Mouse (Mus musculus) embryo, embryonic 10 days (tissue): ENCODE results near the gene Fgd6.

ENCODE experiments used
- DNase-seq: peaks from one replicate; pipeline ENCODE4 v3.0.0-alpha.2; 2015; ENCODE audit warnings: low spot score

The Fgd6 gene

GRCm38 (mm10) chr10:94095743-94096465 lies 60.1 kb downstream of the Fgd6 start:
- peak; percentile 25 for DNase-seq

DNA sequence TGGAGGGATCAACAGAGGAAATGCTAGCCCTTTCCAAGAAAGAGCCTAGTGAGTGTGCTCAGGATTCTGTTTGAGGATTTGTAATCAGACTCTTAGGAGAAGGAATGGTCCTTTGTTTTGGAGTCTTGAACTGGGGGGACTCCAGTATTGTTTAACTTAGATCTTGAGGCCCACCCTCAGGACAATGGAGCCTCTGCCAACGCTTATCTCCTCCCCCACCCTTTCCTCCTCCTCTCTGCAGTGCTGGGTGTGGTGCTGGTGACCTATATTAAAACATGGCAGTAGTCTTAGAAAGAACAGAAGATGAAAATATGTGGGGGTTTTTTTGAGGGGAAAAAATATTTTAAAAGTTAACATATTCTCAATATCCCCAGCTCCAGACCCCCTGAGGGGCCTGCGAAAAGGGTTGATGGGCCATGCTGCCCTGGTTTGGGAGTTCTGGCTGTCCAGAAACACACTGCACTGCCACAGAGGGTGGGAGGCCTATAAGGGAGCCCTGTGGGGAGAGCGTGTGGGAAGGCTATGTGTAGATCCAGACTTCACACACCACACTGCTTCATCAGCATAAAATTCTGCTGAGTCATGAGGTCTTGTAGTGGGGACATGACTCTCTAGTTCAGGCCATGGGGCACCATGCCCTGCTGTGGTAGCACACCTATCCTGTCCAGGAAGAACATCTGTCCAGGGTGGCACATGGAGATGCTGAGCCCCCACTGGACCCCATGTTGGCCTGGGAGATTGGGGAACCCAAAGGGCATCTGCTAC lies 61.5 kb downstream of the Fgd6 start:
- DNase-seq: no peak

GRCm38 (mm10) chr10:94098100-94098499 lies 62.3 kb downstream of the Fgd6 start:
- no peak for DNase-seq

DNA sequence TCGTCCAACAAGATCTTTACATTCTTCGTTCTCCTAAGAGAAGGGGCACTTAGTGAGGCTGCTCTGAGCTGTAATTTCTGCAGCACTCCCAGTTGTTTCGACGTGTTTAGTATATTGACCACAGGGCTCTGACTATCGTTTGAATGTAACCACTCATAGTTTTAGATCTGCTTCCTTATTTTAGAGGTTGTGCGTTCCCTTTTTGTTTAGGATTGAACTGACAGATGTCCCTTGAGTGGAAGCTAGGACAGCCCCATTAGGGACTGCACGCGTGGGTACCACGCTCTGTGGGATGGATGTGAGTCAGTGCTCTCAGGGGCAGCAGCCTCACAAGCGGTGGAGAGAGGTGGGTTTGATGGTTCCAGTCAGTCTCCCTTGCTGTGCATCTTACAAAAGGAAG lies 69.7 kb downstream of the Fgd6 start:
- DNase-seq: no peak

GRCm38 (mm10) chr10:94107168-94107567 lies 71.4 kb downstream of the Fgd6 start:
- DNase-seq: no peak

GRCm38 (mm10) chr10:94107607-94108006 lies 71.8 kb downstream of the Fgd6 start:
- DNase-seq: no peak

GRCm38 (mm10) chr10:94108791-94109190 lies 73.0 kb downstream of the Fgd6 start:
- no peak for DNase-seq

DNA sequence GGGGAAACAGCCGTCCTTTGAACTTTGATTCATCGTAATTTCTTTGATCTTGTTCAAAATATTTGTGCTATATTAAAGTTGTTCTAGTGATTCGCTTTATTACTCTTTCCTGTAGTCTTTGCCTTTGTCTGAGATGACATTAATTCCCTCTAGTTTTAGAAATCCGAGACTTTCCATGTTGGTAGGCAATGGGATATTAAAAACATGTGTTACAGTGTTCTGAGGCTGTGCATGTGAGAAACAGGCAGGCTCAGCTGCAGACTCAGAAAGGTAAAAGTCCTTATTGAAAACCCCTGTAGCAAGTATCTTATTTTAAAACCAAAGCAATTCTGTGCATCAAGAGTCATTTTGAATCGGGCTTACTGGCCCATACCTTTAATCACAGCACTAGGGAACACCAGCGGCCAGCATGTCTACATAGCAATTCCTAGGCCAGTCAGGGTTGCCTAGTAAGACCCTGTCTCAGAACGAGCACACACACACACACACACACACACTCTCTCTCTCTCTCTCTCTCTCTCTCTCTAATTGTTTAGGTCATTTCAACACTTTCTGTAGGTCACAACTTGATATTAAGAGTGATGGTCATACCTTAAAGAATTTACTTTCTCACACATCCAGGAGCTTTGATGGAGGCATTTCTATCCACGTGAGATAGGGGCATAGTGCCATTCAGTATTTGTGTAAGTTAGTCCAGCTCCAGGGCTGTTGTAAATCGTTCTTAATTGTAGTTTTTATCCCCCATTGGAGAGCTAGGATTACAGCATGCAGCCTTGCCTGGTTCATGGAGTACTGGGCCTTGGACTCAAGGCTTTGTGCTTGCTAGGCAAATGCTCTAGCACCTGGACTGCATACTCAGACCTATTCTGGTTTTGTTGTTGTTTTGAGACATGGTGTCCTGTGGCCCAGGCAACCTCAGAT lies 75.3 kb downstream of the Fgd6 start:
- DNase-seq: no peak

DNA sequence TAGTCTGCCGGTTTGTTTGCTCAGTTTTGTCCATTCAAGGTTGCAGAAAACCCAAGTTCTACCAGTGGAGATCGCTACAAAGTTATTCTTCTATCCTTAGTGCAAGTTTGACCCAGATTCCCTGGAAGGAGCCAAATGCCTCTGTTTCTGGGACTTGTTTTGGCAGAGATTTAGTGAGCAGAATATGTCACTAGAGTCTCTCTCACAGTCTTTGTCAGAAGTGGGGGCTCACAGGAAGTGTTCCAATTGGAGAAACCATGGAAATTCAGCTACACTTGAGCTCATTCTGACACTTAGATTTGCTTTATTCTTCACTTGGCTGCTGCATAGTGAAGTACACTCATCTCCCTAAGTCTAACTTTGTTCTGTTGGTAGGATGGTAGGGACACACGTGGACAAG lies 76.4 kb downstream of the Fgd6 start:
- no peak for DNase-seq

DNA sequence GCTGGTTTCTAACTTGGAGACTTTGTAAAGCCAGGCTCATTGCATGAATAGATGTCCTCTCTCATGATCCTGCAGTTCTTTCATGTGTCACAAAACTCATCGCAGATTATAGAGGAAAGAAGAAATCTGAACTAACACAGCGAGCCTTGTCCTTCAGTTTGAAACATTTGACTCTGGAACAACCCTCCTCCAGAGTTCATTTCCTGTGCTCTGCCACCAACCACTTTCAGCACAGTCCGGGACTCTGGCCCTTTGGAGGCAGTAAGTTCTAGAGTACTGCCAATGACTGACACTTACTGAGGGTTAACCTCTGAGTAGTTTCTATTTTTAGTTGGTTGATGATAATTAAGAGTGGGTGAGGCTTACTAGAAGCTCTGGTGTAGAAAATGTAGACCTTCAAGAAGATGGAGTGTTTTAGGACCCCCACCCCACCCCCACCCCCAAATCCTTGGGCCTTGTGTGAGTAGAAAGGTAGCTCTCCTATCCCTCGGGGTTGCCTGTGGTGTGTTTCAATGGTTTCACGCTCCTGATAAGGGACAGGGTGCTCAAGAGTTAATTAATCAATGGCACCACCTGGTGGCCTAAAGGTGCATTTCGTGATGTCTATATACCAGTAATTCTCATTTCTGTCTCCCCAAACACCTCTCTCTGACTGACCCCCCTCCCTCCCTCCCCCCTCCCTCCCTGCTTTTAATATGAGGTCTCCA lies 80.2 kb downstream of the Fgd6 start:
- DNase-seq: peak; percentile 89

DNA sequence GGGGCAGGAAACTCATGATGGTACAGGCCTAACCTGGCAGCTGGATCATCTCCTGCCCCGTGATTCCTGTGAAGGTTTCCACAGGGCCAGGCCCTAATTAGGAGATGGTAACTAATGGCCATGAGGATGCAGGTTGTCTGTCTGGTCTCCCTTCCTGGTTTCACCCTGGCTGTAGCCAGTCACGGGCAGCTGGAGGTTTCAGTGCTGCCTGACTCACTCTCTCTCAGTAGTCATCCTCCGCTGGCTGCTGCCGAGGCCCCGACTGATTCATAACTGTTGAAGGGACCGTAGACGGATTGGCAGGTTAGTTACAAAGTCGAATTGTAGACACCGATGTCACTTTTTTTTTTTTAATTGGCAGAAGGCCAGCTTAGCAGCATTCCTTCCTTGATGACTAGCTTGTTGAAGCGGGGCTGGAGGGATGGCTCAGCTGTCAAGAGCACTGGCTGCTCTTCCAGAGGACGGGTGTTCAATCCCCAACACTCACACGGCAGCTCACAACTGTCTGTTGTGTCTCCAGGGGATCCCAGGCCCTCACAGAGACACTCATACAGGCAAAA lies 81.1 kb downstream of the Fgd6 start:
- DNase-seq: no peak

GRCm38 (mm10) chr10:94117916-94118315 lies 82.1 kb downstream of the Fgd6 start:
- DNase-seq: no peak

DNA sequence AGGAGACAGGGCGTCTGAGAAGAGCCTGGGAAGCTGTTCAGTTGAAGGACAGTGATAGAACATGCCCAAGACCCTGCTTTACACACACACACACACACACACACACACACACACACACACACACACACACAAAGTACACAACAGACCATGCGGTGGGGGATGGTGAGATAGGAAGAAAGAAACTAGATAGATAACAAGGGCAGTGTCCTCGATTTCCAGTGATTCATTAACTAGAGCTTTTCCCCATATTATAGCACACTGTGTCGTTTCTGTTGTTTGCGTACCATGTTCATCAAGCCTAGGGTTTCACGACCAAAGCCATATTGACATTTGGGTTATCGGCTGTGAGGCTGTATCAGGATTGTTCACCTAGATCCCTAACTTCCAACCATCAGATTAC lies 83.2 kb downstream of the Fgd6 start:
- no peak for DNase-seq

DNA sequence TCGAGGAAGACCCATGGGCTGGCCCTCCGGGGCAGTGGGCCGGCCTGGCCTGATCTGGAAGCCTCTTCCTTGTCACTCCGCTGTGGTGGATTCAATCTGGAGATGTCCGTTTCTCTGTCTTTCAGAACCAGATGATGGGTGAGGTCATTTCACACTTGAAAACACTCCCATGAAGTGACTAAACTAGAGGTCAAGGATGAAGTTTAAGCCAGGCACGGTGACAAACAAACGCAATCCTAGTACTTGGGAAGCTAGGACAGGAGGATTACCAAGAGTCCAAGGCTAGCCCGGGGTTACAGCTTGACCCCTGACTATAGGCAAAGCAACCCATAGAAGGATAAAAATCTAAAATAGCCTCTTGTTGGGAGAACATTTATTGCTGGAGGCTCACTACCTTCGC lies 84.9 kb downstream of the Fgd6 start:
- no peak for DNase-seq

- DNase-seq: no peak
Measured at GRCm38 (mm10) chr10:94122595-94122994, 86.8 kb downstream of the Fgd6 start.

DNA sequence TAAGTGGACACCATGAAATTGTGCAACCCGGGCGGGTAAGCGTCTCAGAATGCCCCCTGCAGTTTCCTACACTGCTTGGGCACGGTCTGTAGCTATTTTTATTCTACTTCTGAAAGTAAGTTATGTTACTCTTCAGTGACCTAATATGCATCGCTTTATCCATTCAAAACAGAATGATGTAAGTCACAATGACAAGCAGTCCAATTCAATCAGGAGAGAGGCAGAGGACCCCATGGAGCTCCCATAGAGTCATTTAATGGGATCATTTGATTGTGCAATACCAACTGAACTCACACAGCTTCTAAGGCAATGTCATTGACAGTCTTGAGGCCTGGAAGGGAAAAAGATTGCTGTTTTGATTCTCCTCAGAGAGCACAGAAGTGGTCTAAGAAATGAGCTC lies 87.8 kb downstream of the Fgd6 start:
- no peak for DNase-seq

DNA sequence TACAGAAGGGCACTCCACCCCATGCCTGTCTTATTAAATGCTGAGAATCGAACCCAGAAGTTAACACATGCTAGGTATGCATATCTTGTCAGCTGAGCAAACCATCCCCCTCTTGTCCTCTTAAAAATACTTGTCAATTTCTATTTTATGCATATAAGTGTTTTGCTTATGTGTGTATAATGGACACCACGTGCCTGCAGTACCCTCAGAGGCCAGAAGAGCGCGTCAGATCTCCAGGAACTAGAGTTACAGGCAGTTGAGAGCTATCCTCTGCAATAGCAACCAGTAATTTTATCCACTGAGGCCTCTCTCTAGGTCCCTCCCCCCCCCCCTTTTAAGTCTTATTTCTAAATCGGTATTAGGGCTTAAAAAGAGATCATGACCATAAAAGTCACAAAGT lies 88.6 kb downstream of the Fgd6 start:
- DNase-seq: peak; percentile 47

GRCm38 (mm10) chr10:94129680-94130119 lies 93.9 kb downstream of the Fgd6 start:
- no peak for DNase-seq

GRCm38 (mm10) chr10:94133081-94133480 lies 97.3 kb downstream of the Fgd6 start:
- DNase-seq: no peak

DNA sequence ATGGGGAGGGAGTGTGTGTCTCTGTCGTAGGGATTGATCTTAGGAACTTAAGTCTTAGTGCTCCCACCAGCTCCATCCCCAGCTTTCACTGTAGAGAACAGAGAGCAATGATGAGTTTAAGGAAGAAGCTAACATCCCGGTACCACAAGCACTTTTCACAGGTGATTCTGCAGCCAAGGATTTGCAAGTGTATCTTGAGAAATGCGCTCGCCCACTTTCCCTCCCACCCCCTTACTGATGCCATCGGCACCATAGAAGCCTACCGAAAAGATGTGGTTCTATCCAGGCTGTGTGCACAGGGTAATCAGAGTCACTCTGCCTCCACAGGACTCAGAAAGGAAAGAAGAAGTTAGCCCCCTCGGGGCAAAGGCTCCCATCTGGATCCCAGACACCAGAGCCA lies 97.9 kb downstream of the Fgd6 start:
- DNase-seq: no peak

DNA sequence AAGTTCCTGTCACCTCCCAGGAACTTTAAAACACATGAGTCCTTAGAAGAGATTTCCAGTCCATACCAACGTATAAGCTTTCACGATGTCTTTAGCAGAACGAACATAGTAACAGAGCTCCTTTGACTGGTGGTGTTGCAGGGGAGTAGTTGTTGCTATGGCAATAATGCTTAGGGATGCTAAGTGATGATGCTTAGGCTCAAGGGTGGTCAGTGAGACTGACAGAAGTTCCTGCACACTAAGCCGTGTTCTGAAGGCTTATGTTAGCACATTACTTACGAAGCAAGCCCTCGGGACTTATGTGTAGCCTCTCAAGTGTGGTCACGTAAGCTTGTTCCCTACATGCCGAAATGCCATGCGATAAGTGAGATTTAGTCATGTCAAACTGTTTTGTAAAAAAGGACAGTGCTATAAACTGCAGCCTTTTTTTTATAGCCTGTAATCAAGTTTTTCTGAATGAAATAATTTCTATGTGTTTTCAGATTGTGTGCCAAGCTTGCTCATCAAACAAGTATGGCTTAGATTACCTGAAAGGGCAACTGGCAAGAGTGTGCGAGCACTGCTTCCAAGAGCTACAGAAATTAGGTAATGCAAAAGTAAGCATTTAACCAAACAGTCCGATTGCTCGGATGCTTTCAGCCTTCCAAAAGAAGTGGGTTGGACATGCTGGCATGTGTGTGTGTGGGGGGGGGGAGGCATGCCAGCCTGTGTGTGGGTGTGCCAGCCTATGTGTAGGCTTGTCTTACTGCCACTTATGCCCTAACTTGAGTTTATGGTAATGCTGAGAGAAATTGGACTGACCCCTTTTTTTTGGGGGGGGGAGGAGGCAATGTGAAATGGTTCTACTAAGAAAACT lies 99.0 kb downstream of the Fgd6 start:
- DNase-seq: no peak
